Mouse (Mus musculus): ENCODE results near the gene Taf7l. TPM values are rescaled to one million over a fixed set of nuclear protein-coding genes. Genes with fewer than 3 reads are reported as not detected.

Gene Taf7l
- total RNA-seq (2023), result not detected in 4 replicates

GRCm38 (mm10) chrX:134476290-134476689 is at the start of gene Taf7l:
Taf7l (minus strand) TSS chrX:134476490.

Other genes with a start within 250 kb of the Taf7l start
- 27.4 to 32.0 TPM (median 29.4 TPM) in 4 replicates for gene Trmt2b, start 199.5 kb downstream of the Taf7l start, total RNA-seq (2023)
- not detected in 4 replicates for gene Tmem35a, start 181.3 kb downstream of the Taf7l start, total RNA-seq (2023)
- gene Cenpi, start 168.4 kb downstream of the Taf7l start, total RNA-seq (2023), result 1.2 to 2.6 TPM (median 1.7 TPM) in 4 replicates
- not detected in 4 replicates for gene Drp2, start 71.9 kb downstream of the Taf7l start, total RNA-seq (2023)
- 14.0 to 22.1 TPM (median 19.4 TPM) in 4 replicates for gene Timm8a1, start 65.4 kb upstream of the Taf7l start, total RNA-seq (2023)
- gene Btk, start 107.1 kb upstream of the Taf7l start, total RNA-seq (2023), result 164 to 171 TPM (median 167 TPM) in 4 replicates
- 510 to 564 TPM (median 519 TPM) in 4 replicates for gene Rpl36a, start 109.2 kb upstream of the Taf7l start, total RNA-seq (2023)
- 135 to 148 TPM (median 147 TPM) in 4 replicates for gene Gla, start 124.6 kb upstream of the Taf7l start, total RNA-seq (2023)
- gene Hnrnph2, start 124.7 kb upstream of the Taf7l start, total RNA-seq (2023), result 153 to 171 TPM (median 166 TPM) in 4 replicates
- gene Armcx4, start 210.0 kb upstream of the Taf7l start, total RNA-seq (2023), result 2.8 to 3.8 TPM (median 3.6 TPM) in 4 replicates
- 0.43 to 0.47 TPM in 2 of 4 replicates, not detected in the others for gene Armcx1, start 241.5 kb upstream of the Taf7l start, total RNA-seq (2023)